Mouse (Mus musculus) heart, postnatal 4 days (tissue): Measurements from ENCODE around the gene Sox18. TPM values are rescaled to one million over a fixed set of nuclear protein-coding genes. Genes with fewer than 3 reads are reported as not detected.
A peak's percentile ranks its signal among the peaks of the same experiment; 100 is the strongest.

Experiments
- DNase-seq: peaks from one replicate; pipeline ENCODE4 v3.0.0; 2021
- total RNA-seq, 2 experiments: library from RNA; stranded (reverse); gene quantifications; 2 replicates each; pipeline ENCODE4 v1.2.3; 2021

Gene Sox18
- total RNA-seq, 2 experiments from 2014 or later, result 75.9 to 80.3 TPM

DNA sequence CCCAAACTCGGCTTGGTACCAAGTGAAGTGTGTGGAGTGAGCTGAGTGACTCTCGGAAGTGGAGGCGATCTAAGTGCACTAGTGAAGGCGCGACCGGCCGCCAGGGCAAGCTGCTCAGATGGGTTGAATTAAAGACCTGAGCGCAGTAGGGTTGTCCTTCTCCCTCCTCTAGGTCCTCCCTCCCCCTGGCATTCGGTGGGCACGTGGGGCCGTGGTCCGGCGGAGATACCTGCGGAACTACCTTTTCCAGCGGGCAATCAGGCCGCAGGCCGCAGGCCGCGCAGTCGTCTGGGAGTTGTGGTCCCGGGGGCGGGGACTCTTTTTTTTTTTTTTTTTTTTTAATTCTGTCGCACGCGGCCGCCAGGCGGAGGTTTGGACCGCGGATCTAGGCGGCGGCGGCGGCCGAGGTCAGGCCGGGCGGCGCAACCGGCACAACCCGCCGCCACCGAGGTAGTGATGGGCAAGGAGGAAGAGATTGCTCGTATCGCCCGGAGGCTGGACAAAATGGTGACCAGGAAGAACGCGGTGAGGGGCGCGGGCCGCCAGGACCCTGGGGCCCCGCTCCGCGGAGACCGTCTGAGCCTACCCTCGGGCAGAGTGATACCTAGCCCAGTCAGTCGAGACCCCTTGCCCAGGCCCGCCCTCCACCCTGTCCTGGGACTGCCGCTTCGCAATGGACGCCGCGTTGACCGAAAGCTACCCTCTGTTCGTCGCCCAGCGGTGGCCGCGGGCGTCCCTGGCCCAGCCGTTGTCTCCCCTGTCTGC lies 8.7 kb upstream of the Sox18 start, which contains the start of gene Tcea2:
Tcea2 (plus strand) TSS at position 360 of the 765 bp plus-strand sequence.
- peak; percentile 73 for DNase-seq

DNA sequence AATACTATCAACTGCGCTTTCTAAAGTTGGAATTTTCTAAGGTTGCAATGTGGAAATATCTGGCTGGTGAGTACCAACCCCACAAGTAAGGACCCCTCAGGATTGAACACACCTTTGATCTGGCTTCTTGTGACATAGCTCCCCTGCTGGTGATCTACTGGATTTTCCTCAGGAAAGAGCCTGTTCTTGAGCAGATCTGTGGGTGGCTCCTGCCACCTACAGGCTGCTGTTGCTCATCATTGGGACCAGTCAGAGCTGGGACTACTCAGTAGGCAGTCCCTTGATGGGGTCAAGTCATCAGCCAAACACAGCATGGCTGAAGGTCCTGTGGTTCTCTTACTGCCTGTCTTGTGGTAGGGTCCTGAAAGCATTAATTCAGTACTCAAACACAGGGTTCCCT lies 7.3 kb upstream of the Sox18 start:
- peak; percentile 81 for DNase-seq

DNA sequence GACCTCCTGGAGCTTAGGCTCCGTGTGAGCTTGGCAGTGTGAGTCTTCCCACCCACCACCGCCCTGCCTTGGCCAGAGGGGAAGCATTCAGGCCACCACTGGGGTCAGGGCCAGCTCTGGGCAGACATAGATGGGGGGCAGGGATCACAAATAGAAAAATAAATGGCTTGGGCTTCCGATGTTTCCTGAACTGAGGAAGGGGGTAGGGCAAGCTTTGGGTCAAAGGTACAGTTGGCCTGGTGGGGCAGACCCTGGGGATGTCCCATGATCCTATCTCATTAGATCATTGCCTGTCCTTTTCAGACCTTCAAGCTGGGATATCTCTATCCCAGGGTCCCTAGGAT lies 6.3 kb upstream of the Sox18 start:
- no peak for DNase-seq

DNA sequence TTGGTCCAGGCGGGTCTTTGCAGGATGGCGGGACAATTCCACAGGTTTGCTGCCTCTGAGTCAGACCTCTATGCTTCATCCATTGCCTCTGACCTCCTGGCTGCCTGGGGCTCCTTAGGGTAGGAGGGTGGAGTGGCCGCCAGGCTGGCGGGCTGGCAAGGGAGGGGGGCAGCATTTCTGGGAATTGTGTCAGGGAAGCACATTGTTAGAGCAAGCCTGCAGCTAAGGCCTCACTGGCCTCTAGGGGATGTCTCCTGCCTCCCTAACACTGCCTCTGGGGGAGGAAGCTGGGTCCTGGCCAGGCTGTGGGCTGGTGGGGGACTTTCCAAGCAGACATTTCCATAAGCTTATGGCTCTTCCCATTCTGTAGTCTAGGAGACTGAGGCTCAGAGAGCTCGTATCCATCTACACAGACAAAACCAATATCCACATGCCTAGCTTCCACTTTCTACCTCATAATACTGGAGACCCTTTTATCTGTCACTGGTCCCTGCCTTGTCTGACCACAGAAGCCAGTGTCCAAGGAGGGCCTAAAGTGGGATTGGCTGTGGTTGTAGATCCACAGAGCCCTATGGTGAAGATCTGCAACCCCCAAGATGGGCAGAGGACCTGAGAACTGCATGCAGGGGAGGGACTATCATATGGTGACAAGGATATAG lies 5.8 kb upstream of the Sox18 start:
- peak; percentile 66 for DNase-seq

DNA sequence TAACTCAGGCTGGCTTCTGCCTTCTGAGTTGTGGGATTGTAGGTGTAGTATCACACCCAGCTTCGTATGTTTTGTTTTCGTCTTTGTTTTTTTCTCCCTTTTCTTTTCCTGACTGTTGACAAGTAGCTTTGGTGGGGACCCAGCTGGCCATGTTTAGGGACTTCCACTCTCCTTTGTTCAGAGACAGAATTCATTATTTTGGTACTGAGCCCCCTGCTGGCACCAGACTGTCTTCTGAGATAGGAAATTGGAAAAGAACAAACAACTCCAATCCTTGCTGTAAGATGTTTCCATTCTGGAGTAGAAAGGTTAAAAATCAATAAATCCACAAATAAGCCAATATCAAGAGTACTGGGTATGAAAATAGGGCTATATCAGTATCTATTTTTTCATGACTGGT lies 5.0 kb upstream of the Sox18 start:
- DNase-seq, result peak; percentile 54

DNA sequence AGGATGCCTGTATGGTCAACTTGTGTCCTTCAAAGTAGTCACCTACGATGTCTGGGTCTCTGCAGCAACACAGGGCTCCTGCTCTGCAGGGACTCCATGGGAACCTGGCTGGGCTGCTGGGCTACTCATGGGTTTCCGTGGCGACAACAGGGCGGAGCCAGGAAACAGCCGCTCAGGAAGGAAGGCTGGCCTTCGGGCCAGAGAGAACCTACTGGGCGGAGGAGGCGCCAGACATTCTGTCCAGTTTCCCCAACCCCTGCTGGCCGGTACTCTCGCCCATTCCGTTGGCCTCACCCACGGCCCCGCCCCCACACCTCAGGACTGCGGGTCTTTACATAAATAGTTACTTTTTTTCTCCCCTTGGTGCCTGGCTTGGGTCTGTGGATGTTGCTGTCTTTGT lies 4.0 kb upstream of the Sox18 start:
- peak; percentile 80 for DNase-seq

DNA sequence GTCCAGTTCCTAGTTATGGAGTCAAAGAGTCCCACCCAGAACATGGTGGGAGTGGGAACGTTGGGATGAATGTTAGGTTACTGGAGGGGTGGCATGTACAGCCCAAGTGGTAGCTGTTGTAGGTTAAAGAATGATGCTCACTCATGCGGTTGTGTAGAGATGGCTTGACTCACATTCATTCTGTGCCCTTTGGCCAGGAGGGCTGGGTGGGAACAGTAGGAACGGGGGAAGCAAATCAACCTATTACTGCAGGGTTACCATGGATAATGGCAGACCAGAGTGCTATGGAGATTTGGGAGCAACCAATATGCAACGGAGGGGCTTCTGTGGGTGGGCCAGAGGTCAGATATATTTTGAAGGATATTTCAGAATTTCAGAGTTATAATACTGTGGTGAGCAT lies 3.5 kb upstream of the Sox18 start:
- DNase-seq, result no peak

DNA sequence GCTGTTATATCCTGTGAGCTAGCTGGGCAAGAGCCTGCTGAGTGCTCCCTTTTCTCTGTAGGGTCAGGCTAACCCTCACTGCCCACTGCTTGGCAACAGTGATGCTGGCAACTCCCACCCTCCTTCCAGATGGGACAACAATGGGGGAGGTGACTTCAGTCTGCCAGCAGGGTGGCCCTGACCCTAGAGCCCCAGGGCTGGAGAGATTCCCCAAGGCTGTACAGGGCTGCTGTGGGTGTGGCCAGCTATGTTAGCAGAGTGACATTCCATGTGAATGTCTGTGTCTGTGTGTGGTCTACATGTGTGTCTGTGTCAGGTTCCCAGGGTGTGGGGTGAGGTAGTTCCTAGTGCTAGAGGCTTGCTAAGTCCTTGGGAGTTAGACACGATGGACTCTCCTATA lies 2.1 kb upstream of the Sox18 start:
- DNase-seq, result no peak

DNA sequence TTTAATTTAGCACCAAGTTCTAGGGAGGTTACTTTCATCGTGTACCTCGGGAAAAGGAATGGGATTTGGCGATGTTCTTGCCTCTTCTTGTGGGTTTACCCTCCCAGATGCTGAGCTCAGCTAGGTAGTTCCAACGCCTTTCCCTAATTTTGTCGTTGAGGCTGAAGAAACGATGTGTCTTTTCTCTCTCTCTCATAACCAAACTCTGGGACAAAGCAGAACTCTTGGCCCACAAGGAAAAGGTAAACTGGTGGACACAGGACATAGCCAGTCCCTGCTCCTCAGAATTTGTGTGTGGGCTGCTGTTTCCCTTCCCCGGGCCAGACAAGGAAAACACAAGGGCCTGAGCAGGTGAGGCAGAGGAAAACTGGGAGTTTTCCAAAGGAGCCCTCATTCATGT lies 544 bp upstream of the Sox18 start:
- DNase-seq, result no peak

DNA sequence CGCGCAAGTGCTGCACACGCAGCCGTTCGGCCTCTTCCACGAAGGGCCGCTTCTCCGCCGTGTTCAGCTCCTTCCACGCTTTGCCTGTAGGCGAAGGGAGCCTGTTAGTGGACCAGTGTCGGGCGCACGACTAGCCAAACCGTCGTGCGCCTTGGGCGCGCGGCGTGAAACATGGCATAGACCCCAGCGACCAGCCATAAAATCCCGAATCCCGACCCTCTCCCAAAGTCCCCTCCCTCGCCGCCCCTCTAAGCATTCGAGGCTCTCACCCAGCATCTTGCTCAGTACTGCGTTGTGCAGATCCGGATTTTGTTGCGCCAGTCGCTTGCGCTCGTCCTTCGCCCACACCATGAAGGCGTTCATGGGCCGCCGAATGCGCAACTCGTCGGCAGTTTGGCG lies 528 bp downstream of the Sox18 start:
- DNase-seq, result no peak

DNA sequence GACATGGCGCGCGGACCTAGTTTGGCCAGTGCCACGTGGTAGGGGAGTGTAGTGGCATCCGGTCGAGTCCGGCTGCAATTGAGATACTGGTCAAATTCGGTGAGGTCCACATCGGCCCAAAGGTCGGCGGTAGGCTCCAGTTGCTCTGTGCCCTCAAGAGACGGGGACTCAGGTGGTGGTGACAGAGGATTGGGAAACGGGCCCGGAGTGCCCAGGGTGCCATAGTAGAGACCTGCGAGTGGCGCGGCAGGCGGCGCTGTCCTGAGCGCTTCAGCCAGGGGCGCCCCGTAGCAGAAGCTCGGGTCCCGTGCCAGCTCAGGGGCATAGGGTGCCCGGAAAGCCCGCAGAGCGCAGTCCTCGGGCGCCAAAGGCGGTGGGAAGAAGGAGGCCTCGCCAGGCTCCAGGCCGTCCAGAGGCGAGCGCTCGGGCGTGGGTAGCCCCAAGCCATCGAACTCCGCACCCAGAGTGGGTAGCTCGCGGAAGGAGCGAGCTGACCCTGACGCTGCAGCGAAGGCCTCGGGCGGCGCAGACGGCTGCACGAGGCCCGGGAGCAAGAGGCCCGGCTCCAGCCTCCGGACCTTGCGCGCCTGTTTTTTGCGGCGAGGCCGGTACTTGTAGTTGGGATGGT lies 1.0 kb downstream of the Sox18 start:
- DNase-seq, result peak; percentile 31

DNA sequence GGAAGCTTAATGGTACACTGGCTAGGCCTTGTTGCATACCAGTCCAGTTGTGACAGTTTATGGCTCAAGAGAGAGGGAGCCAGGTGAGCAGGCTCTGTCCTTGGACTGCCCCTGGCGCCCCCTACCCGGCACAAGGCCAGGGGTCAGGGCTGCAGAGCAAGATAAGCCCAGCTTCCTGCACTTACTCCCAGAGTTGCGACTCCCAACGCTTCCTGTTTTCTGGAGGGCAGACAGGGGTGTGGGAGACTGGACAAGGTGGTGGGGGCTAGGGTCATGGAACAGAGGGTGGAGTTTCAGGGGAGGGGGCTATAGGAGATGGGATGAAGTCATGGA lies 8.2 kb downstream of the Sox18 start:
- peak; percentile 74 for DNase-seq

DNA sequence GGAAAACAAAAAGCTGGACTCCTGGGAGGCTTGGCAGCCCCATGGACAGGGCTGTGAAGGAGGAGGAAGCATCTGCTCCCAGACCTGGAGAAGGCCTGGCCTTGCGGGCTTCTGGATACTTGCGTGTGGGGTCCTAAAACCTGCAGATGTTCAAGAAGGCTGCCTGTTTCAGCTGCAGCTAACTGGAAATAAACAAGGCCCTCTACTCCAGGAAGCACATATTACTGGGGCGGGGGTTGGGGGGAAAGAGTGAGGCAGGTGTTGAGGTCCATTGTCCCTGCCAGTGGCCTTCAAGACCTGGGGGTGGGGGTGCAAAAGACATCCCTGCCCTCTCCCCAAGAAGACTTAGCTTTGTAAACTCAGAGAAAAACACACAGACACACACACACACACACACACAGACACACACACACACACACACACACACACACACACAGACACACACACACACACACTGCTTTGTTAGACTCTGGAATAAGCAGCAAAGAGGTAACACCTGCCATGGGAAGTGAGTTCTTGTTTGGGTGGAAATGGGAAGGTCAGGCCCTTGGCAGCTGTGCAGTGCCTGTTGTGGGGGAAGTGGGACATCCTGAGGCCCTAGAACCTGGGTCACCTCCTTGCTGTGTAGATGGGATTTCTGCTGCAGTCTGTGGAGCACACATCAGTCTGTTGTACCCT lies 8.7 kb downstream of the Sox18 start:
- peak; percentile 35 for DNase-seq

DNA sequence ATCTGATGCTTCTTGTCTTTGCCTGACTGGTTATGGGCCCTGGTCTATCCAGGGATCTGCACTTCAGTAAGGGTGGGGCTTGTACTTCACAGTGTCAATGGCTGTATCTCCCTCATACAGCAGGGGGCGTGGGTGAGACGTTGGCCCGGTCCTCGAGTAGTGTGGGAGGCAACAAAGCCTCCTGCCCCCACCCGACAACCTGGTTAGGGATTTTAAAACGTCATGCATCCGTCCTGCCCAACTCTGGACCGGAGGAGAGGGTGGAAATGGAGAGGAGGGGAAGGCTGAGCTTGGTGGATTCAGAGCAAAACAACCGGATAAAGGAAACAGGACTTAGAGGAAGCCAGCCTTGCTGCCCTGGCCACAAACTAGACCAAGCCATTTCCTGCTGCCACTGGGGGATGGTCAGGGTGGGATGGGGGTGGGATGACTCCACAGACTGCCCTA lies 11.8 kb downstream of the Sox18 start:
- peak; percentile 92 for DNase-seq

DNA sequence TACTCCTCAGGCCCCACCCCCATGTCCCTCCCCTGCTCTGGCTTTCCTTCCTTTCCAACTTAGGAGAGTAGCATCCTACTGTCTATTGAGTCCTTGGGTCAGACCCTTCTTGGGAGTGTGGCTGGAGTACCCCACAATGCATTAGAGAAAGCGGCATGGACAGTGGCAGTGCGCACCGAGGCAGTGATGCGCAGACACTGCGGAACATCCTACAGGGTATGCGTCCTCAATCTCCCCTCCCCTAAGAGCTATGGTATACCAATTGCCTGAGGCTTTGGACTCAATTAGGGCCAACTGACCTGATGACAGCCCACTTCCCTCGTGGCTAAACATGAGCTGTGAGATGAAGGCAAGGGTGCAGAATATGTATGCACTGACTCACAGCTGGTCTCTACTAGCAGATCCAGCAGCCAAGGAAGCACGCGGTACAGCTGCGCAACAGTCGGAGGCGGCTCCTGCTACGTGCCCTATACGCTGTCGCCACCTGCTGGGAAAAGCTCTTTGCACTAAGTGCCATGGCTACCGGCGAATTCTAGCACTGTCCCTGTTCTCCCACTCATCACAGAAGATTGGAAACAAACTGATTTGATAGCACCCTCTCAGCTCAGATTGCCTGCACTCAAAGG lies 12.4 kb downstream of the Sox18 start:
- peak; percentile 79 for DNase-seq

DNA sequence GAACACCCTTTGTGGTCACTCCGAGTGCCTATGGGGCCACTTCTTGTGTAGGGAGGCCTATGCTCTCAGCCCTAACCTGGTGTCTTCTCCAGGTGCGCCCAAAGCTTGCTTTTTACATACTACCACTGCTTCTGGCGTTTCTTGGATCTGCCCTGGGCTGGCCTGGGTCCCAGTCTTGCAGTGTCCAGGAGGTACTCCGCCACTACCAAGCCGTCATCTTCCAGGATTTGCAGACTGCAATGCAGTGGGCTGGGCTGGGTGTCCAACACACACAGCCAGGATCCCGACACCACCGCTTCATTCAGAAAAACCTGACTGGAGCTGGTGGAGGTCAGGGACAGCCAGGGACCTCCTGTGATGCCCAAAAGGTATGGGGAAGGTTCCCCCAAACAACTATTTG lies 12.9 kb downstream of the Sox18 start:
- no peak for DNase-seq

DNA sequence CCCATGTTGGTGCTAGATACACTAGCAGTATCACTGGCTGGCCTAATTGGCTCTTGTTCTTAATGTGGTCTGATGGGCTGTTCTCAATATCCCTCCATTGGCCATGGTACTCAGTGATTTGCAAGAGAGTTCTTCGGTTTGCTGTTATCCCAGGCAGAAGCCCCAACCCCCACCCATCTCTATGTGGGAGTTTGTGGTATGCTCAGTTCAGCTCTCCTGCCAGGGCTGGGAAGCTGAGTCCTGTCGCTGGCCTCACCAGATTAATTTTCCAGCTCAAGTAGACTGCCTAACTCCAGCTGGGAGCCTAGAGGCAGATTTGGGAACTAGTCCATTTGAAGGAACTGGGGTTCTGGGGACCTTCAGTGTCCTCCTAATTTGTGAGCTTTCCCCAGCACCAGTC lies 14.0 kb downstream of the Sox18 start:
- DNase-seq, result no peak

DNA sequence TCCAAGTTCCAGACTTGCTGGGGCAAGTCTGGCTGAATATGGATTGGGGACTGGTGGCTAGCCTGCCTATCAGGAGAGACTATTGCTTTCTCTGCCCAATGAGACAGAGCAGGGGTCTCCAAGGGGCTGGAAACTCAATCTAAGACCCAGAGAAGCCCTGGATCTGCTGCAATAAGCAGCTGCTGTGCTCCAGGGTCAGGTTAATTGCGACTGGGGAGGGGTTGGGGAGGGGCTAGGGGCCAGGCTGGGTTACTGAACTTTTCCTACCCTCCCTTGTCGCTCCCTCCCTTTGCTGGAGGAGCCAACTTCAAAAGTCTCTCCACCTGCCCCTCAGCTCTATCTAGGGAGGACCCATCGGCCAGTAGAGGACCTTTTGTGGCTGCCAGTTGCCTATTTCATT lies 14.7 kb downstream of the Sox18 start, which contains the start of gene Gm29797:
Gm29797 (plus strand) TSS at position 301 of the 400 bp plus-strand sequence.
- no peak for DNase-seq

DNA sequence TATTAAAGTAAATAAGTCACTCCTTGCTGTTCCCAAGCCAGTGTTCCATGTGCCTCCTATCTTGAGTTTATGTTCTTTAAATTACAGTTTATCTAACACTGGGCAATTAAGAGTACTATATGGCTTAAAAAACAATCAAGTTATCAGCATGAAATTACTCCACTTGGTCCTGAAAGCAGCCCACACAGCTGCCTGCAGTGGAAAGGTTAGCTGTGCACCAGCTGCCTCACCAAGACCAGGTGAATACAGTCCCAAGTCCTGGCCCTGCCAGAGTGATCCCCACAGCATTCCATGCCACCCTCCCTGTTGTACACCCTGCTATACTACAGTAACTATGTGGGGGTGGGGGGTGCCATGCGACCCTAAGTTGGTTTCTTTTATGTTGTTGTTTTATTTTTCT lies 17.9 kb downstream of the Sox18 start:
- DNase-seq, result no peak

DNA sequence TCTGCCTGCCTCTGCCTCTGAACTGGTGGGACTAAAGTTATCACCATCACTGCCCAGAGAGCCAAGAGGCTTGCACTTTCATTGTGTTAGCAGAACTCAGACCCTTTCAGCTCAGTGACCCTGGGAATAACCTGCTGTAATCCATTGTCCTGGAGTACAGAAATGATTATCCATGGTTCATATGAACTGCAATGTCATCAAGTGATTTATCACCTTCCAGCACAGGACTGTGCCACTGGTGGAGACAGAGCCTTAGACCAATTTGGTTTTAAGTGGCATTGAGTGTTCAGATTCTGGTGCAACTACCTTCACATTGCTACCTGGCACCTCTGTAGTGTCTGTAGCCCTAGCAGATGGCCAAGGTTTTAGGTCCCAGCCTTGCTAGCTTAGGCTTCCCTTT lies 18.4 kb downstream of the Sox18 start:
- DNase-seq, result no peak

DNA sequence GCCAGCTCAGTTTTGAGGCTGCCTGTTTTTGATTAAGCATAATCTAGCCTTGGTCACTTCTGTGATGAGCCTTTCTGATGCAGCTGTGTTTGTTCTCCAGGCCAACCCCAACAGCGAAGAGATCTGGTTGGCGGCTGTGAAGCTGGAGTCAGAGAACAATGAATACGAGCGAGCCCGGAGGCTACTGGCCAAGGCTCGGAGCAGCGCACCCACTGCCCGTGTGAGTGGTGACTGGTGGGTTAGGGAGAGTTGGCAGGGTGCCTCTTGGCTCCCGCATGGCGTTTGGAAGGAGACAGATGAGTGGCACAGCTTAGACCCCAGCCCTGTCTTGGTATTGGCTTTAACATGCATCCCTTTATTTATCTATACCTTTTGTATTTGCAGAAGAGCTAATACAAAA lies 22.5 kb downstream of the Sox18 start:
- no peak for DNase-seq

DNA sequence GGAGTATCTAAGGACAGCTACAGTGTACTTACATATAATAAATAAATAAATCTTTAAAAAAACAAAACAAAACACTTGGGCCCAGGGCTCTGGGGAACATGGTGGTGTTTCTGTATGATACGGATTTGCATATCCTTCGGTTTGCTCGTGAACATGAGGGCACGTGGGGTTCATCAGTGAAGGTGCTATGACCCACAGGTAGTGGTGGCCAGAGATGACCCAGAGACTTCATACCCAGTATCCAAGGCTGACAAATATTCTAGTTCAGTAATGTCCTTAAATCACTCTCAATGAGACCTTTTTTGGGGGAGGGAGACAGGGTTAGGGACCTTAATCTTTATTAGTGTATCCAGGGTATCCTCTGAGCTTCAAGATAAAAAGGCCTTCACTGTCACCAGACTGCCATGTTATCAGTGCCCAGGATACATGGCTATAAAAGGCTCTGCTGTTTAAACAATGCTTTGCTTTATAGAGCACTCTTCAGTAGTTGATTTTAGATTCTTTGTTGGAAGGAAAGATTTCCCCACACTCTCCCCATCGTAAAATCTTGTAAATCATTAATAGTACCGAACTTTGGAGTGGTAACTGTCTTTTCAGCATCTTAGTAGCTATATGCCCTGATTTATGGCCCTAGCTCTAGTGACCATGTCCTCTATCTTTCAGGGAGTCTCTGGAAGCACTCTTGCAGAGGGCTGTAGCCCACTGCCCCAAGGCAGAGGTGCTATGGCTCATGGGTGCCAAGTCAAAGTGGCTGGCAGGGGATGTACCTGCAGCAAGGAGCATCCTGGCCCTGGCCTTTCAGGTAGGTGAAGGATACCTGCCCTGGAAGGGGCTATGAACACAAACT lies 24.6 kb downstream of the Sox18 start:
- no peak for DNase-seq
